13 mouse cellular contexts compared by ENCODE assay signal in the genomic region with DNA sequence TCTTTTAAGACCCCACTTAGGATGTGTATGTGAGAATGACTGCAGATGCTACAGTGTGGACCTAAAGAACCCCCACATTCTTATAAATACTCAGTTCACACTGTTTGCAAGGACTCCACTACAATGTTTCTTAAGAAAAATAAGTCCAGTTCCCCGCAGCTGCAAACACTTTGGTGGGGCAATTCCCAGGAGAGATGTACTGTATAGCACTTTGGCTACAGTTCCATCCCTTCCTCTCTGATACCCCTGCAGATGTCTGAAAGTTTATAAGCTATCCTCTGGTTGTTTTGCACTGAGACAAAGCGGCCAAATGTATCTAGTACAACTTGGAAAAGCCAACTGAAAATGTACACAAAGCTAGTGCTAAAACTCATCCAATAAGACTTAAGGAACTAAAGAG. TPM values are rescaled to one million over a fixed set of nuclear protein-coding genes. Genes with fewer than 3 reads are reported as not detected.
A peak's percentile ranks its signal among the peaks of the same experiment; 100 is the strongest.
DNase-seq lines count a peak whose midpoint lies in the region; ATAC-seq lines count a peak whose summit lies in the region.
"Had no signal": no experiment of that assay in that cellular context is flagged by ENCODE, and none has a peak within 500 bp of the region (broad histone marks: within the 10 kb centered on the region; RNA-seq: fewer than 3 reads in every experiment).

No protein-coding gene starts in this region.

- peaks cover 12% of the 10 kb centered on the region; the same call in 1 of the 2 replicates for H3K4me1 ChIP-seq in heart, embryonic 13.5 days
- peaks cover 11% of the 10 kb centered on the region; the same call in 1 of the 2 replicates for H3K4me1 ChIP-seq in heart, embryonic 10.5 days
- peaks cover 15% of the 10 kb centered on the region; the same call in 1 of the 2 replicates for H3K4me1 ChIP-seq in lung, embryonic 15.5 days
- peaks cover 8% of the 10 kb centered on the region; the same call in 1 of the 2 replicates for H3K4me1 ChIP-seq in limb, embryonic 15.5 days

- no peaks in the 10 kb centered on the region for H3K36me3 ChIP-seq in heart, embryonic 13.5 days
- no peaks in the 10 kb centered on the region for H3K36me3 ChIP-seq in heart, embryonic 10.5 days
- H3K36me3 ChIP-seq in lung, embryonic 15.5 days = no peaks in the 10 kb centered on the region
- no peaks in the 10 kb centered on the region for H3K36me3 ChIP-seq in limb, embryonic 15.5 days
- H3K36me3 ChIP-seq: limb, embryonic 12.5 days had no signal

- DNase-seq in heart, embryonic 10.5 days (ENCODE audit: low spot score) = no peak
- DNase-seq in lung, postnatal 10 days = no peak
- DNase-seq in adipocyte (ENCODE audit: low spot score) = peak; percentile 25
- DNase-seq in kidney, postnatal 14 days = no peak
- DNase-seq: adrenal gland, postnatal 14 days; kidney, postnatal 36 days; lung, postnatal 14 days; midbrain, embryonic 14.5 days; thymus, postnatal 25 days had no signal

- ATAC-seq in heart, embryonic 13.5 days (ENCODE audit: extremely low read depth, insufficient number of reproducible peaks, low FRiP score, low TSS enrichment) = no peak
- ATAC-seq in lung, embryonic 15.5 days (ENCODE audit: borderline replicate concordance, extremely low read depth, low FRiP score, low TSS enrichment) = no peak
- 0 out of 2 replicates have a peak, but pooled peaks have one; percentile 59 for ATAC-seq in limb, embryonic 15.5 days (ENCODE audit: insufficient number of reproducible peaks, low FRiP score, low TSS enrichment, low read depth)

- H3K4me2 ChIP-seq in heart, embryonic 13.5 days = peak overlapping the region; percentile 96
- H3K4me2 ChIP-seq in lung, embryonic 15.5 days = peak overlapping the region; percentile 96; the same call in 1 of the 2 replicates
- H3K4me2 ChIP-seq in limb, embryonic 15.5 days = peak overlapping the region; percentile 10; the same call in 1 of the 2 replicates

- H3K4me3 ChIP-seq in heart, embryonic 13.5 days = peak overlapping the region; percentile 86; the same call in 1 of the 2 replicates
- H3K4me3 ChIP-seq in heart, embryonic 10.5 days = no peak overlapping the region
- no peak overlapping the region for H3K4me3 ChIP-seq in lung, embryonic 15.5 days
- H3K4me3 ChIP-seq in limb, embryonic 15.5 days = 0 out of 2 replicates have a peak overlapping the region, but pooled peaks have one; percentile 68
- H3K4me3 ChIP-seq: limb, embryonic 12.5 days had no signal

- no peak overlapping the region for H3K27ac ChIP-seq in heart, embryonic 13.5 days (replicated peaks)
- no peak overlapping the region for H3K27ac ChIP-seq in heart, embryonic 10.5 days
- H3K27ac ChIP-seq in lung, embryonic 15.5 days = no peak overlapping the region
- no peak overlapping the region for H3K27ac ChIP-seq in limb, embryonic 15.5 days
- H3K27ac ChIP-seq: limb, embryonic 12.5 days had no signal

- WGBS in heart, embryonic 13.5 days = 65% methylated on average over 2 of the region's 2 CpGs
- 84% methylated on average over 2 of the region's 2 CpGs for WGBS in heart, embryonic 10.5 days
- WGBS in lung, embryonic 15.5 days = 72% methylated on average over 2 of the region's 2 CpGs
- WGBS in limb, embryonic 15.5 days = 56% methylated on average over 2 of the region's 2 CpGs

- peaks cover 3% of the 10 kb centered on the region for H3K27me3 ChIP-seq in heart, embryonic 13.5 days (replicated peaks)
- peaks cover 10% of the 10 kb centered on the region; the same call in 1 of the 2 replicates for H3K27me3 ChIP-seq in heart, embryonic 10.5 days (ENCODE audit: insufficient read depth, poor library complexity, severe bottlenecking)
- no peaks in the 10 kb centered on the region for H3K27me3 ChIP-seq in lung, embryonic 15.5 days
- H3K27me3 ChIP-seq in limb, embryonic 15.5 days = no peaks in the 10 kb centered on the region

- H3K9me3 ChIP-seq in heart, embryonic 13.5 days = peaks cover 5% of the 10 kb centered on the region; the same call in 1 of the 2 replicates
- no peaks in the 10 kb centered on the region for H3K9me3 ChIP-seq in heart, embryonic 10.5 days
- H3K9me3 ChIP-seq in lung, embryonic 15.5 days = no peaks in the 10 kb centered on the region
- H3K9me3 ChIP-seq in limb, embryonic 15.5 days = no peaks in the 10 kb centered on the region
- H3K9me3 ChIP-seq: limb, embryonic 12.5 days had no signal

- H3K9ac ChIP-seq in heart, embryonic 13.5 days = no peak overlapping the region
- H3K9ac ChIP-seq in lung, embryonic 15.5 days = no peak overlapping the region
- H3K9ac ChIP-seq in limb, embryonic 15.5 days = no peak overlapping the region
- H3K9ac ChIP-seq: limb, embryonic 12.5 days had no signal

RNA-seq across cellular contexts. Expression of gene Eps8, which starts 8.0 kb away (rescaled TPM):
- 17.8 and 22.2 TPM in 2 replicates for polyA plus RNA-seq in heart, embryonic 13.5 days (2015; fragmentation: Nextera tagmentation; extraction: Ambion mirVana)
- polyA plus RNA-seq in heart, embryonic 10.5 days (2016; fragmentation: Nextera tagmentation; extraction: Ambion mirVana) = 14.9 and 16.3 TPM in 2 replicates
- polyA plus RNA-seq in lung, embryonic 15.5 days (2015; fragmentation: Nextera tagmentation; extraction: Ambion mirVana) = 24.5 and 26.0 TPM in 2 replicates
- 27.0 and 30.8 TPM in 2 replicates for polyA plus RNA-seq in limb, embryonic 15.5 days (2015; fragmentation: Nextera tagmentation; extraction: Ambion mirVana)

Comparison
In these comparisons a context has a peak if more than half of its experiments do, and no peak if none do; other contexts are left out.
1. H3K4me3 ChIP-seq: peak in heart, embryonic 13.5 days (single experiment) and limb, embryonic 15.5 days (single experiment); none in heart, embryonic 10.5 days (single experiment) and lung, embryonic 15.5 days (single experiment).
2. H3K4me2 ChIP-seq: peak in every context shown above with its lines; median percentile 96 in heart, embryonic 13.5 days; 96 in lung, embryonic 15.5 days; 10 in limb, embryonic 15.5 days.